Mouse (Mus musculus) heart, embryonic 14.5 days (tissue): ENCODE measurements at regions not wholly inside any gene's neighbourhood (a gene's known extent, or its start where the extent isn't known, plus 50 kb on each side); places are given as distances from the start of the nearest gene placed in this dataset.

Source experiments
- ATAC-seq: fragments of 200-750 bp; cut with Nextera tagmentation; 2 replicates; pipeline ENCODE4 v1.8.0; 2017; ENCODE audit warnings: low read depth, moderate TSS enrichment; ENCODE audit not compliant: insufficient number of reproducible peaks, insufficient read depth, low FRiP score
- H3K27ac ChIP-seq, 2 experiments: fragments of 200-500 bp in 1 of 2; fragments of 300-500 bp in 1 of 2; sonication (generic) in 1 of 2; replicated peaks in 1 of 2; 2 replicates each; pipeline ENCODE4 v1.5.1; 2012 to 2014; ENCODE audit warnings: low read depth in 2 of 2, low read length in 2 of 2, control low read depth in 1 of 2, mild to moderate bottlenecking in 1 of 2, mixed read lengths in 1 of 2; ENCODE audit not compliant: control insufficient read depth in 1 of 2, insufficient read depth in 1 of 2
- H3K27me3 ChIP-seq: fragments of 300-500 bp; sonication (generic); 2 replicates; pipeline ENCODE4 v1.6.1; 2014; ENCODE audit warnings: mild to moderate bottlenecking, low read length, control low read depth; ENCODE audit not compliant: control insufficient read depth, insufficient read depth
- H3K36me3 ChIP-seq: fragments of 300-500 bp; sonication (generic); 2 replicates; pipeline ENCODE4 v1.6.1; 2014; ENCODE audit warnings: mild to moderate bottlenecking, control low read depth, low read length, mixed read lengths; ENCODE audit not compliant: control insufficient read depth, insufficient read depth
- H3K4me1 ChIP-seq, 2 experiments: fragments of 200-500 bp in 1 of 2; fragments of 300-500 bp in 1 of 2; sonication (generic) in 1 of 2; 2 replicates each; pipeline ENCODE4 v1.6.1; 2012 to 2014; ENCODE audit warnings: low read length in 2 of 2, control low read depth in 1 of 2, mixed read lengths in 1 of 2; ENCODE audit not compliant: control insufficient read depth in 2 of 2, insufficient read depth in 2 of 2
- H3K4me2 ChIP-seq: fragments of 300-500 bp; sonication (generic); 2 replicates; pipeline ENCODE4 v1.6.1; 2014; ENCODE audit warnings: mild to moderate bottlenecking, low read length
- H3K4me3 ChIP-seq, 2 experiments: fragments of 200-500 bp in 1 of 2; fragments of 300-500 bp in 1 of 2; sonication (generic) in 1 of 2; 2 replicates each; pipeline ENCODE4 v1.5.1; 2012 to 2014; ENCODE audit warnings: low read length in 2 of 2, mild to moderate bottlenecking in 2 of 2, control low read depth in 1 of 2, low read depth in 1 of 2, moderate library complexity in 1 of 2; ENCODE audit not compliant: control insufficient read depth in 1 of 2, insufficient read depth in 1 of 2
- H3K9ac ChIP-seq: fragments of 300-500 bp; sonication (generic); 2 replicates; pipeline ENCODE4 v1.6.1; 2014; ENCODE audit warnings: mild to moderate bottlenecking, low read length
- H3K9me3 ChIP-seq: fragments of 300-500 bp; sonication (generic); 2 replicates; pipeline ENCODE4 v1.6.1; 2016; ENCODE audit warnings: low read length, control low read depth; ENCODE audit not compliant: control insufficient read depth
- WGBS: fragments of 180-500 bp; shearing (Covaris S2); extraction: QIAGEN DNeasy Blood & Tissue Kit; methylation state at CpG from one replicate; pipeline ENCODE4 v1.1.7; 2014; 5-methylcytosine and 5-hydroxymethylcytosine counted together

- Histone ChIP-seq H3K9me3 (no peaks in the 10 kb centered on the region), H3K27me3 (no peaks in the 10 kb centered on the region), H3K9ac (no peak overlapping the region), H3K4me1 (no peaks in the 10 kb centered on the region), H3K36me3 (no peaks in the 10 kb centered on the region), H3K4me2 (no peak overlapping the region), H3K4me3 (no peak overlapping the region), H3K27ac (no peak overlapping the region)
- no peak for ATAC-seq
- 44% methylated on average over 2 of the region's 2 CpGs for WGBS
Observed at GRCm38 (mm10) chr6:50735825-50736224, 81.6 kb upstream of the Npvf start.

GRCm38 (mm10) chr6:50742009-50742408, 87.8 kb upstream of the Npvf start:
- Histone ChIP-seq H3K9me3 (no peaks in the 10 kb centered on the region), H3K36me3 (no peaks in the 10 kb centered on the region), H3K27me3 (no peaks in the 10 kb centered on the region), H3K9ac (no peak overlapping the region), H3K4me2 (no peak overlapping the region), H3K4me1 (peaks cover 2 to 7% of the 10 kb centered on the region in 2 experiments; a peak in 3 of 4 replicates), H3K27ac (no peak overlapping the region), H3K4me3 (no peak overlapping the region)
- ATAC-seq: no peak
- 53% methylated on average over 4 of the region's 4 CpGs for WGBS

GRCm38 (mm10) chr6:50744462-50745166, 90.4 kb upstream of the Npvf start:
- peaks cover 2 to 7% of the 10 kb centered on the region in 2 experiments; a peak in 3 of 4 replicates for H3K4me1 ChIP-seq
- no peaks in the 10 kb centered on the region for H3K36me3 ChIP-seq
- H3K27me3 ChIP-seq: no peaks in the 10 kb centered on the region
- H3K4me2 ChIP-seq: no peak overlapping the region
- WGBS: 32% methylated on average over 6 of the region's 6 CpGs
- no peak overlapping the region for H3K4me3 ChIP-seq
- H3K9me3 ChIP-seq: no peaks in the 10 kb centered on the region
- ATAC-seq: peak; percentile 59
- H3K9ac ChIP-seq: no peak overlapping the region
- H3K27ac ChIP-seq: no peak overlapping the region

- no peaks in the 10 kb centered on the region for H3K9me3 ChIP-seq
- no peak overlapping the region for H3K27ac ChIP-seq
- no peaks in the 10 kb centered on the region for H3K36me3 ChIP-seq
- H3K27me3 ChIP-seq: no peaks in the 10 kb centered on the region
- no peak for ATAC-seq
- WGBS: 78% methylated on average over 7 of the region's 7 CpGs
- H3K9ac ChIP-seq: no peak overlapping the region
- no peak overlapping the region for H3K4me3 ChIP-seq
- H3K4me2 ChIP-seq: no peak overlapping the region
- no peaks in the 10 kb centered on the region for H3K4me1 ChIP-seq
Observed at GRCm38 (mm10) chr6:50753151-50753550, 98.9 kb upstream of the Npvf start.

- Histone ChIP-seq H3K4me3 (no peak overlapping the region), H3K4me1 (no peaks in the 10 kb centered on the region), H3K27ac (no peak overlapping the region), H3K36me3 (no peaks in the 10 kb centered on the region), H3K9me3 (no peaks in the 10 kb centered on the region), H3K9ac (no peak overlapping the region), H3K4me2 (no peak overlapping the region), H3K27me3 (no peaks in the 10 kb centered on the region)
- 87% methylated on average over 12 of the region's 12 CpGs for WGBS
- ATAC-seq: no peak
Observed at GRCm38 (mm10) chr6:50754786-50755185, 100.5 kb upstream of the Npvf start.

GRCm38 (mm10) chr6:50760367-50760766, 106.1 kb upstream of the Npvf start:
- H3K4me1 ChIP-seq: no peaks in the 10 kb centered on the region
- H3K36me3 ChIP-seq: no peaks in the 10 kb centered on the region
- H3K4me3 ChIP-seq: no peak overlapping the region
- WGBS: 70% methylated on average over 6 of the region's 6 CpGs
- no peak for ATAC-seq
- H3K9ac ChIP-seq: no peak overlapping the region
- no peak overlapping the region for H3K4me2 ChIP-seq
- H3K9me3 ChIP-seq: no peaks in the 10 kb centered on the region
- H3K27ac ChIP-seq: no peak overlapping the region
- no peaks in the 10 kb centered on the region for H3K27me3 ChIP-seq

- no peak overlapping the region for H3K4me3 ChIP-seq
- H3K27me3 ChIP-seq: no peaks in the 10 kb centered on the region
- no peak overlapping the region for H3K27ac ChIP-seq
- ATAC-seq: no peak
- WGBS: 60% methylated on average over 4 of the region's 4 CpGs
- no peaks in the 10 kb centered on the region for H3K9me3 ChIP-seq
- no peaks in the 10 kb centered on the region for H3K36me3 ChIP-seq
- H3K4me1 ChIP-seq: peaks cover 0 to 4% of the 10 kb centered on the region in 2 experiments; a peak in 2 of 4 replicates
- H3K4me2 ChIP-seq: no peak overlapping the region
- H3K9ac ChIP-seq: no peak overlapping the region
Observed at GRCm38 (mm10) chr6:50763121-50763520, 108.9 kb upstream of the Npvf start.

- peaks cover 0 to 4% of the 10 kb centered on the region in 2 experiments; a peak in 2 of 4 replicates for H3K4me1 ChIP-seq
Observed at GRCm38 (mm10) chr6:50766442-50766915, 112.2 kb upstream of the Npvf start.

More at GRCm38 (mm10) chr6:50766442-50766915, 112.2 kb upstream of the Npvf start:
- no peak overlapping the region for H3K27ac ChIP-seq
- H3K9ac ChIP-seq: no peak overlapping the region
- H3K36me3 ChIP-seq: no peaks in the 10 kb centered on the region
- H3K9me3 ChIP-seq: no peaks in the 10 kb centered on the region
- H3K4me2 ChIP-seq: peak overlapping the region; percentile 36
- no peak for ATAC-seq
- no peaks in the 10 kb centered on the region for H3K27me3 ChIP-seq
- H3K4me3 ChIP-seq: no peak overlapping the region
- 57% methylated on average over 14 of the region's 14 CpGs for WGBS
